Mouse (Mus musculus): ENCODE measurements around the gene Gm14744.
"Not testable (repeated sequence)": the region's sequence is repeated elsewhere in the genome, so short reads cannot be mapped to it uniquely, and the experiment has no call there.

Gene Gm14744

DNA sequence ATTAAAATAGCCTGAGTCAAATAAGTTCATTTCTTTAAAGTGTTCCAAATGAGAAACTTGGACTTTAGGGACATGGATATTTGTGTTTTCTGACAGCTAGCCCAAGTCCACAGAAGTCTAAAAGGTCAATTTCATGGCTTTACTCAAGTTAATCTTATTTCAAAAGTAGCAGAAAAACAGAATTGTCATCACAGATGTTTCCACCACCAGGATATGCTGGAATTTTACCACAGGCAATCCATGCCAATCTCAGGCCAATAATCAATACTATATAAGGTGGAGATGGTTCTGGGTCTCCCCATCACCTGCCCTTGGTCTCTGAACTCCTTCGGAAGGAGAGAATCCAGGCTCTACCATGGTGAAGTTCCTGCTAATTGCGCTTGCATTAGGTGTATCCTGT is at the start of gene Gm14744:
Gm14744 (plus strand) TSS at position 301 of the 400 bp plus-strand sequence.
- DNase-seq = not testable (repeated sequence)

DNA sequence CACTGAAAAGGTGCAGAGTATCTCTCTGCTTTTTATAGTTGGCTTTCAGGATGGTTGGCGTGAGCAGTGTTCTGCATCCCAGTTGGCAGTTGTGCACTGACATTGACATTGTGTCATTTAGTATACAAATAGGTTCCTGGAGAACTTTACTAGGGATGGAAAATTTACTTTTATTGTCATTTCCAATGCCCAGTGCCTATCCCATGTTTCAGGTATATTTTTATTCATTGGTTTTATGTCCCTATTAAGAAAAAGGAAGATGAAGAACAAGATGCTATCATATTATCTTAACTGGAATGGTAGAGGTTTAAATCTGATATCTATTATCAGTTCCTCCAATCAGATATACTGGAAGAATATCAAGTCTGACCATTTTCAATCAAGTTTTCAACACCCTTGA is 11.0 kb upstream of the Gm14744 start, which contains the start of gene Pbsn:
Pbsn (minus strand) TSS at position 101 of the 400 bp plus-strand sequence.
- no peak for DNase-seq

DNA sequence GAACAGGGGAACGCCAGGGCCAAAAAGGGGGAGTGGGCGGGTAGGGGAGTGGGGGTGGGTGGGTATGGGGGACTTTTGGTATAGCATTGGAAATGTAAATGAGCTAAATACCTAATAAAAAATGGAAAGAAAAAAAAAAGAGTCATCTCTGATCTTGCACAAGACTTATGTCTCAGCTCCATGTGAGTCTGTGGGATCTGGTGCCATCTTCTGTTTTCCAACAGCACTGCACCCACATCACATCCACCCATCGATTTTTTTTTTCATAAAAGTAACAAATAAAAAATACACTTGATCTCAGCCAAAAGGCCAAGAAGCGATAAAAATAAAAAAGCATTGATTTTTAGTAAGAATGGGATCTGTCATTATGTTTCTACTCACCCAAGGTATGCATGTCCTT is 15.5 kb downstream of the Gm14744 start:
- not testable (repeated sequence) for DNase-seq
